Mouse (Mus musculus): ENCODE measurements around the gene Snx33. TPM values are rescaled to one million over a fixed set of nuclear protein-coding genes. Genes with fewer than 3 reads are reported as not detected.

Gene Snx33
- polyA plus RNA-seq, 1 experiment from 2014 or later, result 2.1 TPM

Other genes starting within 250 kb of the Snx33 start
- 57.3 and 65.9 TPM in 2 replicates for gene Lingo1, start 131.9 kb downstream of the Snx33 start, polyA plus RNA-seq (2014; fragmentation: Nextera tagmentation; extraction: Ambion mirVana)
- not detected in 2 replicates for gene Odf3l1, start 63.7 kb downstream of the Snx33 start, polyA plus RNA-seq (2014; fragmentation: Nextera tagmentation; extraction: Ambion mirVana)
- gene Cspg4, start 63.3 kb downstream of the Snx33 start, polyA plus RNA-seq (2014; fragmentation: Nextera tagmentation; extraction: Ambion mirVana), result 5.5 and 6.8 TPM in 2 replicates
- 73.4 and 78.1 TPM in 2 replicates for gene Imp3, start 9.1 kb upstream of the Snx33 start, polyA plus RNA-seq (2014; fragmentation: Nextera tagmentation; extraction: Ambion mirVana)
- 23.4 and 26.0 TPM in 2 replicates for gene Snupn, start 22.5 kb upstream of the Snx33 start, polyA plus RNA-seq (2014; fragmentation: Nextera tagmentation; extraction: Ambion mirVana)
- gene Ptpn9, start 66.6 kb upstream of the Snx33 start, polyA plus RNA-seq (2014; fragmentation: Nextera tagmentation; extraction: Ambion mirVana), result 35.0 and 39.4 TPM in 2 replicates
- 28.2 and 29.7 TPM in 2 replicates for gene Sin3a, start 143.7 kb upstream of the Snx33 start, polyA plus RNA-seq (2014; fragmentation: Nextera tagmentation; extraction: Ambion mirVana)
- gene Man2c1, start 202.3 kb upstream of the Snx33 start, polyA plus RNA-seq (2014; fragmentation: Nextera tagmentation; extraction: Ambion mirVana), result 44.3 and 47.9 TPM in 2 replicates
- 6.1 and 7.4 TPM in 2 replicates for gene Neil1, start 219.9 kb upstream of the Snx33 start, polyA plus RNA-seq (2014; fragmentation: Nextera tagmentation; extraction: Ambion mirVana)
- gene Commd4, start 230.0 kb upstream of the Snx33 start, polyA plus RNA-seq (2014; fragmentation: Nextera tagmentation; extraction: Ambion mirVana), result 132 and 138 TPM in 2 replicates